Mouse (Mus musculus) c-Kit-positive CD71-negative TER-119-negative erythroid progenitor cells, embryonic 14.5 days (primary cell): ENCODE results near the gene Fosl2.
A peak's percentile ranks its signal among the peaks of the same experiment; 100 is the strongest.

ENCODE experiments used
- DNase-seq: peaks from one replicate; pipeline ENCODE4 v3.0.0-alpha.2; 2013; ENCODE audit warnings: low read depth

The Fosl2 gene

DNA sequence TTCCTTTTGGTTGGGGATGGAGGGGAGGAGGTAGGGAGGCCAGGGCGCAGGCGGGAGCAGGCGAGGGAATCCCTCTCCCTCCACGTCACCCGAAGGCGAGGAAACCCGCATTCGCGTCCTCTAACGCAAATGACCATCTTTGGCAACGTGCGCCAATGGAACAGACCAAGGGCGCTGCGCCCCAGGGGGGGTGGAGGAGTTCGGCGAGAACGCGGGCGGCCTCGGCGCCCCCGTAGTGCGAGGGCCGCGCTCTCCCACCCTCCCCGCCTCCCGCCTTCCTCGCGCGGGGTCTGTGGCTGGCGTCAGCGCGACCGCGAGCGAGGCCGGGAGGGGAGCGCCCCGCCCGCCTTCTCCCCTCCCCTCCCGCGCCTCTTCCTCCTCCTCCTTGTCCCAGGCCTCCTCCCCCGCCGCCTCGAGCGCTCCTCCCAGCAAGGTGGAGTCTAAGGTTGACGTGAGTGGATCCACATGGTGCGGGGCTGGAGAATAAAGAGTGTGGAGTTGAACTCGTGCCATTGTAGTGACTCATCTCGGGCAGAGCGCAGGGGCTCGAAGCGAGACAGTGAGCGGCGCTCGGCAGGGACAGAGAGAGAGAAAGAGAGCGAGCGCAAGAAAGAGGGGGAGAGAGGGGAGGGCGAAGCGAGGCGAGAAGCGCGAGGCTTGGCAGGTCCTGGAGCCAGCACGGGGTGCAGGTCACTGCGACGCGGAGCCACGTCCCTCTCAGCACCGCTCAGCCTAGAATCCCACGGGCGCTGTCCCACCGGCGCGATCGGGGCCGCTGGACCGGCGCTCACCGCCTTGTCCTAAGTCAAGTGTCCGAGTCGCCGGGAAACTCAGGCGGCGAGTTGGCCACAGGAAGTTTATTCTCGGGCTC lies at the start of gene Fosl2:
Gene Fosl2, plus strand, starts transcription at position 466 of the 871 bp plus-strand sequence.
- DNase-seq, result peak; percentile 90

GRCm38 (mm10) chr5:32085971-32086370 lies 49.6 kb upstream of the Fosl2 start:
- DNase-seq, result no peak

- DNase-seq, result no peak
Observed at GRCm38 (mm10) chr5:32086526-32087090, 49.0 kb upstream of the Fosl2 start.

DNA sequence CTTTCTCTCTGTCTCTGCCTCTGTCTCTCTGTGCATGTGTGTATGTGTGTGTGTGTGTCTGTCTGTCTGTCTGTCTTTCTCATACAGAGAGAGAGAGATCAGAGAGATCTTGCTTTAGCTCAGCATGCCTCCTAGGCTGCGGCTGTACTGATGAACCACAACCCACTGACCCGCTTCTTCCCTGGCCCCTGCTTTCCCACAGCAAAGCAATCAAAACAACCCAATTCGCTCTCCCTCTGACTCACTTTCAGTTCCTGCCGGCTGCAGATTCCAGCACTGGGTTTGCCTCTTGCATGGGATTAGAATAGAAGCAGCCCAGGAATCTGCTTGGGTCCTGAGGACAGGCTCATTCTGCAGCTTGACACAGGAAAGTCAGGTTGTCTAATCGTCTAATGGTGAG lies 46.1 kb upstream of the Fosl2 start:
- DNase-seq, result no peak

DNA sequence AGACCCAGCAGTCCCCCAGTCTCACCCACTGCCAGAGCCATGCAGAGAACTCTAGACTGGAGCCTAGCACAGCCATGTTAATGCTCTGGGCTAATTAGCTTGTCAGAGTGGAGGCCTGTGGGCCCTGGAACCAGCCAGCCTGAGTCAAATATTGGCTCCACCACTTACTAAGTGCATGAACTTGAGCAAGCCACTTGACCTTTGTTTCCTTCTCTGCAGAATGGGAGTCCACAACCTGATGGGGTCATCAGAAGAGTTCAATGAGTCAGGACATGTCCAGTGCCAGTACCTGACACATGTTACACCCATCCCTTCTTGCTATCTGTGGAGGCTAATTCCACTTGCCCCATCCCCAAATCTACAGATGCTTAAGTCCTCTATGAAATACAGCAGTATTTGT lies 43.3 kb upstream of the Fosl2 start:
- no peak for DNase-seq

- no peak for DNase-seq
Observed at GRCm38 (mm10) chr5:32098691-32099090, 36.9 kb upstream of the Fosl2 start.

DNA sequence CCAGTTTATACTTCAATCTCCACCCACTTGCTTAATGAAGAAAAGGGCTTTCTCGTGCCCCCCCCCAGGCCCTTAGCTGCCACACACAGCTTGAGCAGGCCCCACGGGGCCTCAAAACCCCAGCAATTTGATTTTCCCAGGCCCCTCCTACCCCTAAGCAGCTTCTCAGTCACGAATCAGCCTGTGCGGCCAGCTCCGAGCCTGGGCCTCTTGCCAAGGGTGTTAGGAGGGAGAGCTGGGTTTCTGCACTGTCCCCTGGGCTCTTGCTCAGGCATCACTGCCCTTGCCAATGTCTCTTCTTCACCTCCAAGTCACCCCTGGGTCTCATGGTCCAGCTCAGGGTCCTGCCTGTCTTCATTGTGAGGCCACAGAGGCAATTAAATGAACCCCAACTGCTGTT lies 33.1 kb upstream of the Fosl2 start:
- no peak for DNase-seq

DNA sequence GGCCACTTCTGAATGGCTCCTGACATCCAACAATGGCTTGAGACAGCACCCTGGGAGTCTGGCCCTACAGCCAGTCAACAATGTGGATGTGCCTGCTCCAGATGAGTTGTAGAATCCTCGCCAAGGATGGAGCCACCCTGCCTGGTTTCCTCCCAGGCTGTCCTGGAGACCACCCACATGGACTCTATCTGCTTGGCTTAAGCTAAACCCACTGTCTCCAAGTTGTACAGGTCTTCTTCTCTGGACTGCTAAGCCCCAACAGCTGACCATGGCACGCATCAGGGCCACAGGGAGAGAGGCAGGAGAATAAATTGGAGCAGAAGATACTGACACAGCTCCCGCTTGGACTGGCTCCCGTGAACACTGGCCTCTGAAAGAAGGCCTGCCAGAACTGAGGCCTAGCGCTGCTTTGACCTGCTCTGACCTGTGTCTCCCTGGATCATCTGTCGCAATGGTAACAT lies 32.6 kb upstream of the Fosl2 start:
- no peak for DNase-seq

- DNase-seq, result no peak
Observed at GRCm38 (mm10) chr5:32103545-32103944, 32.1 kb upstream of the Fosl2 start.

GRCm38 (mm10) chr5:32104119-32104990 lies 31.2 kb upstream of the Fosl2 start:
- peak; percentile 80 for DNase-seq

DNA sequence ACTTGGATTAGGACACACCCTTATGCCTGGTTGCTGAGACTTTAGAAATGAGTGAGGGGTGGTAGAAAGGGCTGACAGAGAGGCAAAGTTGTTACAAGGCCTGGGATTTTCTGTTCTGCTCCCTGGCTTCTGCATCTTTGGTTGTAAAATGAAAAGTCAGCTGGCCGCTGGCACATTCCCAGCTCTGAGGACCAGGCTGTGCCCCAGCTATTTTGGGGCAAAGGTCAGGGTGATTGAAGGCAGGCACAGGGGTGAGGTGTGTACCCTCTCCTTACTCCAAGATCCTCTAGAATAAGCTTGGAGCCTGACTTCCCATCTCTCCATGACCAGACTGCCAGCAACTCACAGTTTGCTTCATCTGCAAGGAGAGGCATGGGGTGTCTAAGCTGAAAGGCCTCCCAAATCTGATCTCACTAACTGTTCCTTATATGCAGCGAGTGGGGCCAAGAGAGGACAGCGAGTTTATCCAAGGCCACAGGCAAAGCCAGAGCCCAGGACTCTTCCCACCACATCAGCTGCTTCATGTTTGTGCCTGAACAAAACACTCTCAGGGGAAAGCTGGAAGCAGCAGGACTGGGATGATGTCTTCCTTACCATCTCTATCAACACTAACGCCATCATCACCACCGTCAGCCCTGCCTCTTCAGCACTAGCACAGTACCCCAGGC lies 29.0 kb upstream of the Fosl2 start:
- DNase-seq, result no peak

GRCm38 (mm10) chr5:32110651-32111050 lies 24.9 kb upstream of the Fosl2 start:
- no peak for DNase-seq

DNA sequence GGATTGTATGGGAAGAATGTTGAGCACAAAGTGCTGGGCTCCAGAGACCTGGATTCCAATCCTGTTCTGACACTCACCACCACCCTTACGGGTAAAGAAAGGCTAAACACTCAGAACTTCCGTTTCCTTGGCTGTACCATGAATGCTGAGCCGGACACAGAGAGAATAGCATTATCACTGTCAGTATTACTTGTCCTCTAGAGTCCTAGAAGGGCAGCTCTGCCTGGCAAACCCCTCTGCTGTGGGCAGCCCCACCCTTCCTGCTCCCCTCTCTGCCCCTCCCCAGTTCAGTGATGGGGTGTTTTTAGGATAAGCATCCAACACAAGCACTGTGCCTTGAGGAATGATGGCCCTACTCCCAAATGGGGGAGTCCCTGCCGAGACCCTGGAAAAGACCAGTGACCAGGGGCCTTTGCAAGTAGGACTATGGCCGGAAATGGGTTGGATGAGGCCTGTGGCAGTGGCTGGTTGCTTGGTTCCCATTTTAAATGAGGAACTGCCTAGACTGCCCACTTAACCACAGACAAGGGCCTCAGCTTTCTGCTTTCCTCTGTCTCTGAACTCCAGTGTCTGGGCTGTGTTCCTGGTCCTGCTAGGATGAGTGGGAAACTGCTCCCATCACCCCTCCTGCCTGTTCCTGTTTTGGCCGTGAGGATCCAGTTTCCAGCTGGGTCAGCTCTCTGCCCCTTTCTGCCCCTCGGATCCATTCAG lies 23.2 kb upstream of the Fosl2 start:
- no peak for DNase-seq

- no peak for DNase-seq
Observed at GRCm38 (mm10) chr5:32120901-32121376, 14.7 kb upstream of the Fosl2 start.

GRCm38 (mm10) chr5:32121936-32122335 lies 13.7 kb upstream of the Fosl2 start:
- DNase-seq, result no peak

DNA sequence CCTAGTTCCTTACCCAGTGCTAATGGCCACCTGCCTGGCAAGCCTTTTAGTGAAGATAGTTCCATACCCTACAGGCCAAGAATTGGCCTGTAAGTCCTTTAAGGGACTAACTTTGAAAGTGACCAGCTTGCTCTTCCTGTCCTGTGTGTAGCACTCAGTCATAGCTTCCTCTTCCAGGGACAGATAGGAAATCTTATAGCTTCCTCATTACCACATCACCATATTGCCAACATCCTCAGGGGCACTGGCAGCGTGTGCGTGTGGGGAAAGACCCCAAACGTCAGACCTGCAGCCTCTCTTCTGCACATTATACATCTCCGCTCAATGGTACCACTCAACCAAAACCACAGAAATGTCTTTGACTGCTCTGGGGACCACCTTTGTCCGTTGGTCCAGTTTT lies 13.2 kb upstream of the Fosl2 start:
- no peak for DNase-seq

- no peak for DNase-seq
Observed at GRCm38 (mm10) chr5:32124957-32125356, 10.6 kb upstream of the Fosl2 start.

GRCm38 (mm10) chr5:32127226-32127625 lies 8.4 kb upstream of the Fosl2 start:
- DNase-seq, result no peak

DNA sequence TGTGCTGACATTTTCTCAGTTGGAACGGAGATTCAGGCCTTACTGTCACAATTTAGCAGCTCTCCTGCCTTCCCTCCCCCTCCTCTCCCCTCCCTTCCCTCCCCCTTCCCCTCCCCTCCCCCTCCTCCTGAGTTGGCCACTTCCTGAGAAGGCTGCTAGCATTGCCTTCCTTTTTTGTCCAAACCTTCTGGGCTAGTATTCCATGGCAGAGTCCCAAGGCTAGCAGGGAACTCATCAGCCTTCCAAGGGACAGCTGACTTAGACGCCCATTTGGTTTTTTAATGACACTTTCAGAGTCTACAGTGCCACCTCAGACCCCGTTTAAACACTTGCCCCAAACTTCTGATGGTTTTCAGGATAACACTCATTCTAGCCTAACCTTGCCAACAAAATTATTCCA lies 7.7 kb upstream of the Fosl2 start:
- no peak for DNase-seq

DNA sequence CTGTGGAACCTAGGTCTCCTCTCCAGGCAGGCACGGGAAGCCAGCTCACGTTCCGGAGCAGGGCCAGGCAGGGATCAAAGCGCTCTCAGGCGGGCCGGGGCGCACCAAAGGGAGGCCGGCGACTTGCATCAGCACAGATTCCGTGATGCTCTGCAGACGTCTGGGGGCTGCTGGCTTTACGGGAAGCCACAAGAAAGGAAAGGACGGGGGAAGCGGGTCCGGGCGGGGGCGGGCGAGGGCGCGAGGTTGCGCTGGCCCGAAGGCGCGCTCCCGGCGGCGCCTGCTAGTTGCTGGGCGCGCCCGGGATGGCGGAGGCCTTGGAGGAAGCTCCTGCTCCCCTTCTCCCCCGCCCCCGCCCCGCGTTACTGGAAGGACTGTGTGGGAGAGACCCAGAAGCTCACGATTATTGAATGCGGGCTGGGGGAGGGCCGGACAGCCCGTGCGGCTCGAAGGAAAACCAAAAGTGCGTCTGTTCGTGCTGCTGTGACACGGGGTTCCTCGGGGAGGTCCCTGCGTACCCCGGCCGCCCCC lies 2.6 kb upstream of the Fosl2 start:
- no peak for DNase-seq

DNA sequence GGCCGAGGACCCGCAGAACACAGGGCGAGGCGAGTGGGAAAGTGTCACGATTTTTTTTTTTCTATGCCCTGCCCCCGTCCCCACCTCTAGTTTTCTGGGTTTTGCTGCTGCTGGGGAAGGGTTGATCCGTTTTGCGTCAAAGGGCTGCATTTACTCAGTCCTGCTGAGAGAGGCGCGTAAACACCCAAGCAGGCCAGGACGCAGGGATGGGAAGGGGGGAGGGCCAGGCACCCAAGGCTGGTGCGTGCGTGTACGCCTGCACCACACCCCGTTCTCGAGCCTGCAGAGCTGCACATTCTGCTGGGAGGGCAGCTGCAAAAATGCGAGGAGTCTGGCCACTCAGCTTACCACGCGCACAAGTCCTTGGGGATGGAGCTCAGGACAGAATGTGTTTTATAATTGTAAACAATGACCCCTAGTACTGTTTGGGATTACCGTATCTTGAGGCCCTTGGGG lies 2.0 kb upstream of the Fosl2 start:
- no peak for DNase-seq
